Mouse (Mus musculus) embryonic fibroblast, embryonic 13.5 days (primary cell): ENCODE results near the gene Uap1.

ENCODE experiments used
- CTCF ChIP-seq: IDR thresholded peaks from 2 replicates; pipeline ENCODE4 v1.5.1; 2011; ENCODE audit warnings: mild to moderate bottlenecking, control low read depth, low read length, moderate library complexity, borderline replicate concordance; ENCODE audit not compliant: insufficient read depth
- POLR2A ChIP-seq: IDR thresholded peaks from 2 replicates; pipeline ENCODE4 v1.6.1; 2011; ENCODE audit warnings: low read depth, mild to moderate bottlenecking, control low read depth, low read length, moderate library complexity

GRCm38 (mm10) chr1:170124644-170125043, 50.1 kb downstream of the Uap1 start:
- TF ChIP-seq CTCF, result no peak
- no peak for TF ChIP-seq POLR2A
